ENCODE assay signal across 7 mouse cellular contexts in genomic region chr3:146781131-146781530, GRCm38 (mm10). TPM values are rescaled to one million over a fixed set of nuclear protein-coding genes. Genes with fewer than 3 reads are reported as not detected.
DNase-seq lines count a peak whose midpoint lies in the region; ATAC-seq and TF ChIP-seq lines count a peak whose summit lies in the region.

No protein-coding gene starts in this region.

- H3K27ac ChIP-seq in heart, embryonic 14.5 days (replicated peaks in 1 of 2; ENCODE audit: control insufficient read depth in 1 of 2, insufficient read depth in 1 of 2, low read depth in 2 of 2, low read length in 2 of 2), result peak overlapping the region; percentile 28 to 75; a peak in 3 of 4 replicates
- H3K27ac ChIP-seq in kidney, embryonic 16.5 days (ENCODE audit: low read length), result peak overlapping the region; percentile 59
- H3K27ac ChIP-seq in macrophage, result peak overlapping the region; percentile 87
- H3K27ac ChIP-seq in thymus, adult 2 months (ENCODE audit: control insufficient read depth, insufficient read depth, low read length), result peak overlapping the region; percentile 93

- TF ChIP-seq CTCF in thymus, adult 2 months (IDR thresholded peaks at IDR 0.05; ENCODE audit: borderline replicate concordance, control insufficient read depth, extremely low read depth, insufficient read depth, low read length, poor library complexity), result no peak

- ATAC-seq in heart, embryonic 14.5 days (ENCODE audit: insufficient number of reproducible peaks, insufficient read depth, low FRiP score, low read depth), result no peak
- ATAC-seq in kidney, embryonic 16.5 days (ENCODE audit: low FRiP score, low TSS enrichment), result no peak; the same call in 1 of the 2 replicates

- H3K4me1 ChIP-seq in heart, embryonic 14.5 days (ENCODE audit: control insufficient read depth in 2 of 2, insufficient read depth in 2 of 2, low read length in 2 of 2), result peaks cover 7 to 22% of the 10 kb centered on the region in 2 experiments
- peaks cover 15% of the 10 kb centered on the region; the same call in 1 of the 2 replicates for H3K4me1 ChIP-seq in kidney, embryonic 16.5 days (ENCODE audit: insufficient read depth, low read length)
- H3K4me1 ChIP-seq in thymus, adult 2 months (replicated peaks; ENCODE audit: control insufficient read depth, insufficient read depth, low read length), result 0 out of 2 replicates have a peak, but pooled peaks cover 3% of the 10 kb centered on the region

- H3K79me2 ChIP-seq in macrophage (ENCODE audit: inconsistent target), result peaks cover 63% of the 10 kb centered on the region

- no peaks in the 10 kb centered on the region for H3K36me3 ChIP-seq in heart, embryonic 14.5 days (ENCODE audit: control insufficient read depth, insufficient read depth, low read length)
- no peaks in the 10 kb centered on the region for H3K36me3 ChIP-seq in kidney, embryonic 16.5 days (ENCODE audit: insufficient read depth, low read length)
- no peaks in the 10 kb centered on the region for H3K36me3 ChIP-seq in macrophage (ENCODE audit: inconsistent target)
- no peaks in the 10 kb centered on the region for H3K36me3 ChIP-seq in thymus, adult 2 months (ENCODE audit: control insufficient read depth, insufficient read depth, low read length)

- peak; percentile 30 for DNase-seq in Muller cell, postnatal 12 days (ENCODE audit: inconsistent ontology term)
- DNase-seq in embryo, embryonic 11 days, result peak; percentile 67
- peak; percentile 52 for DNase-seq in thymus, adult 2 months
- DNase-seq in right cerebral cortex, postnatal 36 days (ENCODE audit: low spot score in 2 of 2), result no peak

- H3K4me2 ChIP-seq in heart, embryonic 14.5 days (ENCODE audit: low read length), result peak overlapping the region; percentile 61
- peak overlapping the region; percentile 41 for H3K4me2 ChIP-seq in kidney, embryonic 16.5 days (replicated peaks; ENCODE audit: low read depth, low read length)

- no peaks in the 10 kb centered on the region for H3K9me3 ChIP-seq in heart, embryonic 14.5 days (ENCODE audit: control insufficient read depth, low read length)
- no peaks in the 10 kb centered on the region for H3K9me3 ChIP-seq in kidney, embryonic 16.5 days (ENCODE audit: low read length)

- H3K9ac ChIP-seq in heart, embryonic 14.5 days (ENCODE audit: low read length), result peak overlapping the region; percentile 52
- no peak overlapping the region for H3K9ac ChIP-seq in kidney, embryonic 16.5 days (replicated peaks; ENCODE audit: low read length)

- WGBS in heart, embryonic 14.5 days, result 12% methylated on average over 11 of the region's 11 CpGs
- 17% methylated on average over 11 of the region's 11 CpGs for WGBS in kidney, embryonic 16.5 days
- 1% methylated on average over 11 of the region's 11 CpGs for WGBS in macrophage (ENCODE audit: missing documents)
- WGBS in thymus, adult 2 months, result under 1% methylated on average over 11 of the region's 11 CpGs

- peak; percentile 38; the same call in 1 of the 2 replicates for TF ChIP-seq POLR2A in thymus, adult 2 months (IDR thresholded peaks at IDR 0.05; ENCODE audit: control insufficient read depth, extremely low read depth, insufficient read depth, low read length, poor library complexity)

- H3K4me3 ChIP-seq in heart, embryonic 14.5 days (ENCODE audit: control insufficient read depth in 1 of 2, insufficient read depth in 1 of 2, low read depth in 1 of 2, low read length in 2 of 2), result peak overlapping the region; percentile 5 to 10; a peak in 2 of 4 replicates
- peak overlapping the region; percentile 18 for H3K4me3 ChIP-seq in kidney, embryonic 16.5 days (ENCODE audit: low read length)
- H3K4me3 ChIP-seq in macrophage (ENCODE audit: inconsistent target), result peak overlapping the region; percentile 51
- peak overlapping the region; percentile 95 for H3K4me3 ChIP-seq in thymus, adult 2 months (ENCODE audit: control insufficient read depth, insufficient read depth, low read length)

- no peaks in the 10 kb centered on the region for H3K27me3 ChIP-seq in heart, embryonic 14.5 days (ENCODE audit: control insufficient read depth, insufficient read depth, low read length)
- H3K27me3 ChIP-seq in kidney, embryonic 16.5 days (ENCODE audit: insufficient read depth, low read length), result no peaks in the 10 kb centered on the region
- H3K27me3 ChIP-seq in thymus, adult 2 months (ENCODE audit: control insufficient read depth, insufficient read depth, low read length), result no peaks in the 10 kb centered on the region

RNA-seq across cellular contexts. Expression of gene Prkacb, which starts 31.7 kb away (rescaled TPM):
- 55.2 and 59.0 TPM in 2 replicates for polyA plus RNA-seq in heart, embryonic 14.5 days (2014; fragmentation: Nextera tagmentation; extraction: Ambion mirVana)
- 64.8 and 65.4 TPM in 2 replicates for polyA plus RNA-seq in kidney, embryonic 16.5 days (2015; fragmentation: Nextera tagmentation; extraction: Ambion mirVana)
- 10 to 100 TPM; 11.1 to 62.0 (median 36.3) TPM for total RNA-seq in macrophage (2018; cell fraction: chromatin; rRNA removed)
- total RNA-seq in macrophage (2018; cell fraction: cytosol; rRNA removed), result 100 to 1,000 TPM in 23 of 26 experiments, 10 to 100 TPM in 3; 75.7 to 161 (median 121) TPM
- 100 to 1,000 TPM in 6 of 26 experiments, 10 to 100 TPM in 20; 43.7 to 141 (median 71.9) TPM for total RNA-seq in macrophage (2018; cell fraction: nucleus; rRNA removed)
- polyA plus RNA-seq in macrophage (2018), result 105 to 179 TPM (median 113 TPM) in 3 replicates
- polyA plus RNA-seq in thymus, adult 2 months (2012; rRNA removed), result 46.1 and 47.2 TPM in 2 replicates

Comparison
In these comparisons a context has a peak if more than half of its experiments do, and no peak if none do; other contexts are left out.
1. DNase-seq: peak in Muller cell, postnatal 12 days (single experiment), embryo, embryonic 11 days (single experiment) and thymus, adult 2 months (single experiment); none in right cerebral cortex, postnatal 36 days (0 of 2).
2. H3K4me3 ChIP-seq: peak in every context shown above with its lines; median percentile 95 in thymus, adult 2 months; 51 in macrophage; 18 in kidney, embryonic 16.5 days; 8 in heart, embryonic 14.5 days.
3. Peak in every context shown above with its lines, with median percentiles within 50 percentile points of each other: H3K27ac ChIP-seq.